Mouse (Mus musculus) skeletal muscle tissue, postnatal 0 days (tissue): ENCODE measurements around the gene Gm49337. TPM values are rescaled to one million over a fixed set of nuclear protein-coding genes. Genes with fewer than 3 reads are reported as not detected.

Source experiments
- polyA plus RNA-seq: library from polyadenylated mRNA; unstranded; fragments of >200 nt; fragmentation: Nextera tagmentation; extraction: Ambion mirVana; gene quantifications from 2 replicates; pipeline ENCODE4 v1.2.1, GENCODE M21; 2015

Gene Gm49337
- not detected in 2 replicates for polyA plus RNA-seq

DNA sequence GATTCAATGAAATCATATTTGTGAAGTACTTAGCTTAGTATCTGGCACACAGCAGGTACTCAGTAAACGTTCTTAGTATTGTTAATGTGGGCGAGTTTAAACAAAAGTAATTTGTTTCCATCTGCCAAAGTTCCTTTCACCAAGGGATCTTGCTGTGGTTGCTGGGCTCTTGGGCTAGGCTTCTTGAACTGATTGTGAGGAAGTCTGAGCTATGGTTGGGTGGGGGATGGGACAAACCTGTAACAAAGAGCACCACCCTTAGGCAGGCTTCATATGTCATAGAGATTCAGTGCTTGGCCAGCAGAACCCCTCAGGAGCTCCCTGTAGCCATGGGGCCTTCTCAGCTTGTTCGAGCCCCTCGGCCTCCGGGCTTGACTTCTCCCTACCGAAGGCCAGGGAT lies at the start of gene Gm49337, which contains the start of gene 1700042G07Rik:
Gm49337 (plus strand) TSS at position 313 of the 400 bp plus-strand sequence.
1700042G07Rik (plus strand) TSS at position 301 of the 400 bp plus-strand sequence.

DNA sequence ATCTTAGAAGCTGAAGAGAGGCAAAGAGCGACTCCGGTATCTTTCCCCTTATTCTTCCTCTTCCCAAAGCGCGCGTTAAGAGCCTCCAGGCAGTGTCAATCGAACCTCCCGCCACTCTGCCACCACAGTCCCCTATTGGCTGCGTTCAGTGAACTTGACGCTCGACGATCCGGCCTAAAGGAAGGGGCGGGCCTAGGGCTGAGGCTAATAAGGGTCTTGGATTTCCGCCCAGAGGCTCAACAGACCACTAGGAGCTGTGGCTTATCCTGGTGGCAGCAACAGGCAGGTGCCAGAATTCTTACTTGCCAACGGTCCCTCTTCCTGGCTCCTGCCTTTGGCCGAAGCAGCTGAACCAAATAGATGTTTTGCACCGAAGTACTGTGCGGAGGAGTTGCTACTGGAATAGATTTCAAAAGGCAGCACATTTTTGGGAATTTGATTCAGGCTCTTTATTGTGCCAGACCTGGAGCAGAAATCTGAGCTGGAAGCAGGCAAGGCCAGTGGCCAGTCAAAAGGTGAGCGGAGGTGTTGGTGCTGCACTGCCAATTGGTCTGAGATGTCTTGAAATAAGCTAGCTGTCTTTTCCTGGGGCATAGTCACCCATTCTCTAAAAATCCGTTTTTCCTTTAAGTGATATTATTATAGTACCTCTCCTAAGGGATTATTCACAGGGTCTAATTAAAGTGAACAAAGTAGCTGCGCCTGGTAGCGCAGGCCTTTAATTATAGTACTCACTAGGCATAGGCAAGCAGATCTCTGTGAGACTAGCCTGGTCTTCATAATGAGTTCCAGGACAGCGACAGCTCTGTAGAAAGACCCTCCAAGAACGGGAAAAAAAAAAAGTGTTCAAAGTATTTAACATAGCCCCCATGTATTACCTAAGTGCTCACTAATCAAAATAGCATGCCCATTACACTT lies 49.3 kb upstream of the Gm49337 start, which contains the start of the genes Rad54l and Pomgnt1:
Rad54l (minus strand) TSS at position 89 of the 918 bp plus-strand sequence.
Pomgnt1 (plus strand) TSS at position 239 of the 918 bp plus-strand sequence.

DNA sequence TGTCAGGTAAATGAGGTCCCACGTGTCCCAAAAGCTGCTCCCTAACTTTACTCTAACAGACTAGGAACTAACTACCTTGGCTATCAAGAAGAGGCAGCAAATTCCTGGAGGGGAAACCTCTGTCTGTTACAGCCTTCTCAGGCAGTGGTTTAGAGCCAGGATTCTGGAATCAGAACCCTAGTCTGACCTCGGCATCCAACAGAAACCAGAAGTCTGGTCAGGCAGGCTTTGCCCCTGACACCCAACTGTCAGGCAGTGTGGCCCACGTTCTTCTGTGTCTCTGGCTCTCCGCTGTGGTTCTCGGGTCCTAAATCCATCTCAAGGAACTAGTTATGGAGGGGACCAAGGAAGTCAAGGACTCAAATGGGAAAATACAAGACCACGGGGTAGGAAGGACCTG lies 21.9 kb upstream of the Gm49337 start, which contains the start of gene Lurap1:
Lurap1 (minus strand) TSS at position 101 of the 400 bp plus-strand sequence.

DNA sequence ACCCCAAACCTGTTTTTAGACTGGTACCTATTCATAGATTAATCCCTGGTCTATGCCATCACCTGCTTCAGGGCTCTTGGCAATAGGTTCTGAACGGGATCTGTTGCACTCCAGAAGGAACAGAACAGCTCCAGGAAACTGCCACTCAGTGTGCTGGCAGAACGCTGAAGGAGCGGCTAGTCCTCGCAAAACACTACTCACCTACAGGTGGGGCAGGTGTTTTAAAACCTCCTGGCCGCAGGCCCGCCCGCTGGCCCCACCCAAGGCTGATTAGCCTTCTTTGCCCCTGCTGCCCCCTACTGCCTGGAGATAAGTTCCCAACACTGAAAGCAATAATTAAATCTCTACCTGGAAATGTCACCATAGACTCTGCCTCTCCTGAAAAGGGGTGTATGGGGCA lies 5.8 kb upstream of the Gm49337 start, which contains the start of gene Tspan1:
Tspan1 (minus strand) TSS at position 198 of the 400 bp plus-strand sequence.

DNA sequence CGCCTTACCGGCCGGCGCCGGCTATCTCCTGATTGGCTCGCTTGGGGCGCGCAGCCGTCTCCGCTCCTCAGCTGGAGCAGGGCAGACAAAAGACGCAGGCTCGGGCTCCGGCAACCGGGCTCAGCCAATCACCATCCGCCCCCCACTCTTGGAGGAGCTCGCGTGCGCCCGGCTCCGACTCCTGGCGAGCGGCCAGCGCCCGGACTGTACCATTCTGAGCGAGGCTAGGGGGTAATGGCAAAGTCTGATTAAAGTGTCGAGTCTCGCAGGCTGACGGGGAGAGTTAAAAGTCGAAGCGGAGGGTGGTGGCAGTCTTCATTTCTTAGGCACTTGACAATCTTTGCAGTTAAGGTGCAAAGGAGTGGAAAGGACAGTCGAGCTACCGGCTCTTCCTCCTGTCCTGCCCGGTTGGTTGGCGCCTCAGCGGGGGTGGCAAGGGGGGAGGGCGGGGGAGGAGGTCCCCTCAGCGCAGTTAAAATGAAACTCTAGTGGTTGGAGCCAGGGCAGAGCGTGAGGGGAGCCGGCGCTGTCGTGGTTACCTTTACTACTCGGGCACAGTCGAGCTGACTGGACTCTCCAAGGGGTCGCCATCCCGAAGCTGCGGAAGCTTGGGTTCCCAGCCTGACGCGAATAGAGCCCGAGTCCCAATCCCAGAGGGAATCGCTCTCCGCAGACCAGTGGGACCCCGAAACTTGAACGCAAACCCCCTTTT lies 48.1 kb downstream of the Gm49337 start, which contains the start of gene Pik3r3:
Pik3r3 (plus strand) TSS at position 479 of the 712 bp plus-strand sequence.

Other genes with a start within 250 kb of the Gm49337 start
- gene Dmbx1, start 233.5 kb upstream of the Gm49337 start, polyA plus RNA-seq, result not detected in 2 replicates
- 0.18 and 0.29 TPM in 2 replicates for gene Faah, start 155.5 kb upstream of the Gm49337 start, polyA plus RNA-seq
- 18.1 and 19.7 TPM in 2 replicates for gene Nsun4, start 119.5 kb upstream of the Gm49337 start, polyA plus RNA-seq
- 990 and 1,102 TPM in 2 replicates for gene Uqcrh, start 98.3 kb upstream of the Gm49337 start, polyA plus RNA-seq
- gene Lrrc41, start 98.1 kb upstream of the Gm49337 start, polyA plus RNA-seq, result 34.7 and 38.3 TPM in 2 replicates
- 4.3 and 4.5 TPM in 2 replicates for gene Rad54l, start 49.7 kb upstream of the Gm49337 start, polyA plus RNA-seq
- 34.7 and 38.2 TPM in 2 replicates for gene Pomgnt1, start 49.5 kb upstream of the Gm49337 start, polyA plus RNA-seq
- 1.00 and 1.2 TPM in 2 replicates for gene Lurap1, start 22.0 kb upstream of the Gm49337 start, polyA plus RNA-seq
- gene Tspan1, start 5.8 kb upstream of the Gm49337 start, polyA plus RNA-seq, result 0.06 TPM in 1 of 2 replicates, not detected in the other
- gene 1700042G07Rik, start within 50 bp of the Gm49337 start, polyA plus RNA-seq, result not detected in 2 replicates
- 4.5 and 4.6 TPM in 2 replicates for gene Pik3r3, start 48.2 kb downstream of the Gm49337 start, polyA plus RNA-seq